8 mouse cellular contexts compared by ENCODE assay signal in the genomic region with DNA sequence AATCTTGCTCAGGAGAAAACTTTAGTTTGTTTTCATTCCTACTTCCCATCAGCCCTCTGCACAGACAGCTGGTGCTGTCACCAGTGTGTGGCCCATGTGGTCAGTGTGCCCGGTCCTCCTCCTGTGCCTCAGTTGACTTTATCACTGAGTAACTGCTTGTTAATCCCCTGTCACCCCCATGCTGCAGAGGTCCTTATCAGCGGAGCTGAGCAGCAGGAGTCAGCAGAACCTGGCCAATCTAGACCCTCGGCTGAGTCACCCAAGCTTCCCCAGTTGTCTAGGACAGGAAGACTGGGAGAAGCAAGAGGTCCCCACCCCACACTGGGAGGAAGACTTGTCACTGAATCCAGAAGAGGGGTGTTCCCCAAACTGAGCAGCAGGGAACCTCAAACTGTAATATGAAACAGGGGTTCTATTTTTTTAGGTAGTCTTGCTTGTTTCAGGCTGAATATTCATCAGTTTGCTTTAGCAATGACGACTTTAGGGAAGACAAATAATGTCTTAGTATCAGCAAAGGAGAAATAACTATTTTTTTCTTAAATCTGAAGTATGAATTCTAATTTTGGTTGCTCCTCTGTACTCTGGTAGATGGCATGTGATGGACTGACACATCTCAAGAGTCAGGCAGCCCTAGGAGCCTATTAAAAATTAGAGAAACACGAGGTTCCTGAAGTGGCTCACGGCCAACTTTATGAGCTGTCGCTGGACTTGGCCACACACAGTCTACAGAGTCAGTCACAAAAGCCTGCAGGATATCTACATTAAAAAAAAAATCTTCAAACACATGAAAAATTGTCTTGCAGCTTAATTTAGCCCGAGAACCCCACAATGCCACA. TPM values are rescaled to one million over a fixed set of nuclear protein-coding genes. Genes with fewer than 3 reads are reported as not detected.
DNase-seq lines count a peak whose midpoint lies in the region.

No protein-coding gene starts in this region.

- DNase-seq in adrenal gland, postnatal 14 days = peak; percentile 67
- DNase-seq in adrenal gland, postnatal 4 days (ENCODE audit: low spot score in 2 of 2) = no peak
- DNase-seq in 3134 (ENCODE audit: extremely low read depth, insufficient read length, low spot score) = peak; percentile 22
- DNase-seq in cerebellum, adult 9-10 months = peak; percentile 71
- peak; percentile 65 for DNase-seq in kidney, postnatal 14 days
- no peak for DNase-seq in testis, postnatal 14 days (ENCODE audit: low spot score)
- no peak for DNase-seq in gastrocnemius, postnatal 10 days
- no peak for DNase-seq in B cell, adult 2 months

RNA-seq across cellular contexts. Expression of a gene that starts 31.9 kb away (rescaled TPM):
- total RNA-seq in adrenal gland, postnatal 14 days (2021) = 49.0 and 55.7 TPM in 2 replicates
- 10 to 100 TPM; 71.7 to 72.8 TPM for total RNA-seq in adrenal gland, postnatal 4 days (2021)
- 10 to 100 TPM; 31.4 to 43.5 TPM for total RNA-seq in gastrocnemius, postnatal 10 days (2021)

Comparison
In these comparisons a context has a peak if more than half of its experiments do, and no peak if none do; other contexts are left out.
1. DNase-seq: peak in adrenal gland, postnatal 14 days (single experiment), 3134 (single experiment), cerebellum, adult 9-10 months (single experiment) and kidney, postnatal 14 days (single experiment); none in adrenal gland, postnatal 4 days (0 of 2), testis, postnatal 14 days (single experiment), gastrocnemius, postnatal 10 days (single experiment) and B cell, adult 2 months (0 of 2).